Comparison of ENCODE assay signal across 7 mouse cellular contexts in the genomic region with DNA sequence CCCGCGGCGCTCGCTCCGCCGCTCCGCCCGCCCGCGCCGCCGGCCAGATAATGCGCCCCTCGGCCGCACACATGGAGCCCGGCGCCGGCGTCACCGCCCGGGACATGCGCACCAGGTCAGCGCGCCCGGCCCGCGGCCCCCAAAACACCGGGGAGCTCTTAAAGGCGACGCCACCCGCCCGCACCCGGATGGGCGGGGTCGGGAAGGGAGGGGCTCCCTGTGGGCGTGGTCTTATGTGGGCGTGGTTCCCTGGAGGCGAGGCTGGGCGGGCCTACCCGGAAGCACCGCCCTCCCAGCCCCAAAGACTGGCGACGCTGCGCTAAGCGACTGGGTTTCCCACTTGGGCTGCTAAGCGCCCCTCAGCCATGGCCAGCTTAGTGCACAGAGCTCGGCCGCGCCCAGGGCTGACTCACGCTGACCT. TPM values are rescaled to one million over a fixed set of nuclear protein-coding genes. Genes with fewer than 3 reads are reported as not detected.
DNase-seq lines count a peak whose midpoint lies in the region; ATAC-seq lines count a peak whose summit lies in the region.

No protein-coding gene starts in this region.

- H3K27ac ChIP-seq in limb, embryonic 10.5 days, result peak overlapping the region; percentile 94
- H3K27ac ChIP-seq in midbrain, embryonic 13.5 days, result peak overlapping the region; percentile 78

- under 1% methylated on average over 50 of the region's 50 CpGs for WGBS in limb, embryonic 10.5 days
- WGBS in midbrain, embryonic 13.5 days, result 0% methylated on average over 49 of the region's 50 CpGs

- H3K9ac ChIP-seq in midbrain, embryonic 13.5 days (replicated peaks), result peak overlapping the region; percentile 85

- DNase-seq in adrenal gland, adult 8-10 months, result peak; percentile 94
- DNase-seq in embryo, embryonic 9.5 days (ENCODE audit: extremely low spot score), result peak; percentile 99
- DNase-seq in kidney, adult 11 months, result peak; percentile 94
- peak; percentile 98 for DNase-seq in limb, embryonic 10.5 days (ENCODE audit: low spot score)
- peak; percentile 94 for DNase-seq in spleen, adult 12 weeks (ENCODE audit: low spot score)

- peak; percentile 93 for ATAC-seq in granulocyte monocyte progenitor cell, adult 5-6 weeks (replicated peaks; ENCODE audit: poor library complexity, severe bottlenecking)
- peak; percentile 94 for ATAC-seq in midbrain, embryonic 13.5 days

- no peaks in the 10 kb centered on the region for H3K27me3 ChIP-seq in limb, embryonic 10.5 days (ENCODE audit: low read depth, poor library complexity, severe bottlenecking)
- H3K27me3 ChIP-seq in midbrain, embryonic 13.5 days, result no peaks in the 10 kb centered on the region

- H3K36me3 ChIP-seq in limb, embryonic 10.5 days, result peaks cover 8% of the 10 kb centered on the region; the same call in 1 of the 2 replicates
- H3K36me3 ChIP-seq in midbrain, embryonic 13.5 days, result 0 out of 2 replicates have a peak, but pooled peaks cover 3% of the 10 kb centered on the region

- H3K4me2 ChIP-seq in midbrain, embryonic 13.5 days (replicated peaks), result peak overlapping the region; percentile 88

- no peaks in the 10 kb centered on the region for H3K9me3 ChIP-seq in limb, embryonic 10.5 days (replicated peaks)
- no peaks in the 10 kb centered on the region for H3K9me3 ChIP-seq in midbrain, embryonic 13.5 days

- H3K4me1 ChIP-seq in limb, embryonic 10.5 days, result peaks cover 56% of the 10 kb centered on the region
- peaks cover 36% of the 10 kb centered on the region for H3K4me1 ChIP-seq in midbrain, embryonic 13.5 days (replicated peaks)

- H3K4me3 ChIP-seq in limb, embryonic 10.5 days, result peak overlapping the region; percentile 92
- peak overlapping the region; percentile 96 for H3K4me3 ChIP-seq in midbrain, embryonic 13.5 days (replicated peaks)

RNA-seq across cellular contexts. Expression of gene Gatad2a, which starts 22.0 kb away (rescaled TPM):
- 100 to 1,000 TPM in 3 of 4 experiments, 10 to 100 TPM in 1; 99.1 to 124 (median 106) TPM for total RNA-seq in adrenal gland, adult 8-10 months (2022)
- total RNA-seq in granulocyte monocyte progenitor cell, adult 5-6 weeks (2014; fragmentation: Nextera tagmentation), result 51.7 and 69.2 TPM in 2 replicates
- 47.5 and 58.2 TPM in 2 replicates for total RNA-seq in granulocyte monocyte progenitor cell, adult 5-6 weeks (2017)
- polyA plus RNA-seq in limb, embryonic 10.5 days (2016; fragmentation: Nextera tagmentation; extraction: Ambion mirVana), result 58.9 and 69.2 TPM in 2 replicates
- 26.0 and 27.7 TPM in 2 replicates for polyA plus RNA-seq in midbrain, embryonic 13.5 days (2015; fragmentation: Nextera tagmentation; extraction: Ambion mirVana)

Comparison
In these comparisons a context has a peak if more than half of its experiments do, and no peak if none do; other contexts are left out.
1. Peak in every context shown above with its lines: DNase-seq, ATAC-seq, H3K4me3 ChIP-seq and H3K27ac ChIP-seq.